Mouse (Mus musculus) limb, embryonic 13.5 days (tissue): ENCODE results near the gene Parpbp. TPM values are rescaled to one million over a fixed set of nuclear protein-coding genes. Genes with fewer than 3 reads are reported as not detected.

Experiments
- ATAC-seq: fragments of 200-750 bp; cut with Nextera tagmentation; 2 replicates; pipeline ENCODE4 v1.8.0; 2017; ENCODE audit warnings: low read depth, moderate number of reproducible peaks, moderate TSS enrichment; ENCODE audit not compliant: low FRiP score
- H3K27ac ChIP-seq: fragments of 300-500 bp; sonication (generic); 2 replicates; pipeline ENCODE4 v1.5.1; 2015; ENCODE audit warnings: inconsistent platforms, mild to moderate bottlenecking, moderate library complexity
- H3K27me3 ChIP-seq: fragments of 300-500 bp; sonication (generic); 2 replicates; pipeline ENCODE4 v1.6.1; 2015; ENCODE audit warnings: mild to moderate bottlenecking, inconsistent platforms
- H3K36me3 ChIP-seq: fragments of 300-500 bp; sonication (generic); 2 replicates; pipeline ENCODE4 v1.6.1; 2015; ENCODE audit warnings: inconsistent platforms, mild to moderate bottlenecking, moderate library complexity
- H3K4me1 ChIP-seq: fragments of 300-500 bp; sonication (generic); 2 replicates; pipeline ENCODE4 v1.6.1; 2015; ENCODE audit warnings: inconsistent platforms
- H3K4me2 ChIP-seq: fragments of 300-500 bp; sonication (generic); replicated peaks from 2 replicates; pipeline ENCODE4 v1.6.1; 2015; ENCODE audit warnings: inconsistent platforms, mild to moderate bottlenecking, moderate library complexity
- H3K4me3 ChIP-seq: fragments of 300-500 bp; sonication (generic); 2 replicates; pipeline ENCODE4 v1.5.1; 2015; ENCODE audit warnings: moderate library complexity, mild to moderate bottlenecking, inconsistent platforms
- H3K9ac ChIP-seq: fragments of 300-500 bp; sonication (generic); 2 replicates; pipeline ENCODE4 v1.6.1; 2015; ENCODE audit warnings: mild to moderate bottlenecking, inconsistent platforms
- H3K9me3 ChIP-seq: fragments of 300-500 bp; sonication (generic); 2 replicates; pipeline ENCODE4 v1.6.1; 2016; ENCODE audit warnings: inconsistent platforms
- WGBS: fragments of 180-500 bp; shearing (Covaris S2); methylation state at CpG from one replicate; pipeline ENCODE4 v1.1.7; 2015; 5-methylcytosine and 5-hydroxymethylcytosine counted together
- polyA plus RNA-seq: library from polyadenylated mRNA; unstranded; fragments of >200 nt; fragmentation: Nextera tagmentation; extraction: Ambion mirVana; gene quantifications from 2 replicates; pipeline ENCODE4 v1.2.1, GENCODE M21; 2015

The Parpbp gene
- 10.0 and 12.3 TPM in 2 replicates for polyA plus RNA-seq

GRCm38 (mm10) chr10:88146707-88147477 lies at the start of gene Parpbp, which contains the start of gene Nup37:
TSS of gene Parpbp (minus strand) at chr10:88146941.
TSS of gene Nup37 (plus strand) at chr10:88146992.
- Histone ChIP-seq H3K9me3 (no peaks in the 10 kb centered on the region), H3K27ac (no peak within 1 kb of the TSS), H3K27me3 (no peaks in the 10 kb centered on the region), H3K4me1 (peaks cover 25% of the 10 kb centered on the region), H3K9ac (peak within 1 kb of the TSS; percentile 85), H3K4me3 (peak within 1 kb of the TSS; percentile 81), H3K4me2 (peak within 1 kb of the TSS; percentile 85), H3K36me3 (peaks cover 20% of the 10 kb centered on the region)
- peak; percentile 94 for ATAC-seq
- under 1% methylated on average over 53 of the region's 53 CpGs for WGBS

- ATAC-seq: no peak
- H3K4me2 ChIP-seq: no peak overlapping the region
- H3K4me1 ChIP-seq: no peaks in the 10 kb centered on the region
- no peak overlapping the region for H3K4me3 ChIP-seq
- WGBS: 85% methylated on average over 7 of the region's 7 CpGs
- no peaks in the 10 kb centered on the region for H3K9me3 ChIP-seq
- no peak overlapping the region for H3K9ac ChIP-seq
- no peaks in the 10 kb centered on the region for H3K27me3 ChIP-seq
- H3K27ac ChIP-seq: no peak overlapping the region
- peaks cover 31% of the 10 kb centered on the region for H3K36me3 ChIP-seq
These were observed 20.8 kb upstream of the Parpbp start for GRCm38 (mm10) chr10:88167438-88168077.

- H3K9ac ChIP-seq: no peak overlapping the region
- no peak for ATAC-seq
- 89% methylated on average over 3 of the region's 3 CpGs for WGBS
These were observed 19.4 kb upstream of the Parpbp start for GRCm38 (mm10) chr10:88166158-88166557.

GRCm38 (mm10) chr10:88162676-88163075 lies 15.9 kb upstream of the Parpbp start:
- 91% methylated on average over 5 of the region's 5 CpGs for WGBS
- H3K4me3 ChIP-seq: no peak overlapping the region
- H3K9me3 ChIP-seq: no peaks in the 10 kb centered on the region
- H3K4me2 ChIP-seq: no peak overlapping the region
- H3K4me1 ChIP-seq: no peaks in the 10 kb centered on the region
- H3K27ac ChIP-seq: no peak overlapping the region
- H3K9ac ChIP-seq: no peak overlapping the region
- no peak for ATAC-seq
- H3K27me3 ChIP-seq: no peaks in the 10 kb centered on the region
- H3K36me3 ChIP-seq: peaks cover 50% of the 10 kb centered on the region

More at GRCm38 (mm10) chr10:88166158-88166557, 19.4 kb upstream of the Parpbp start:
- Histone ChIP-seq H3K4me3 (no peak overlapping the region), H3K4me1 (no peaks in the 10 kb centered on the region), H3K9me3 (no peaks in the 10 kb centered on the region), H3K4me2 (no peak overlapping the region), H3K27me3 (no peaks in the 10 kb centered on the region), H3K36me3 (peaks cover 34% of the 10 kb centered on the region), H3K27ac (no peak overlapping the region)

GRCm38 (mm10) chr10:88162096-88162495 lies 15.4 kb upstream of the Parpbp start:
- no peak overlapping the region for H3K4me3 ChIP-seq
- H3K27me3 ChIP-seq: no peaks in the 10 kb centered on the region
- no peak overlapping the region for H3K4me2 ChIP-seq
- H3K27ac ChIP-seq: no peak overlapping the region
- no peak overlapping the region for H3K9ac ChIP-seq
- WGBS: 96% methylated on average over 2 of the region's 2 CpGs
- peaks cover 50% of the 10 kb centered on the region for H3K36me3 ChIP-seq
- no peaks in the 10 kb centered on the region for H3K9me3 ChIP-seq
- H3K4me1 ChIP-seq: no peaks in the 10 kb centered on the region
- no peak for ATAC-seq

- no peaks in the 10 kb centered on the region for H3K27me3 ChIP-seq
- H3K36me3 ChIP-seq: peaks cover 45% of the 10 kb centered on the region
- no peaks in the 10 kb centered on the region for H3K9me3 ChIP-seq
- H3K4me1 ChIP-seq: peaks cover 6% of the 10 kb centered on the region
- H3K4me3 ChIP-seq: no peak overlapping the region
- WGBS: 88% methylated on average over 6 of the region's 6 CpGs
- no peak for ATAC-seq
- no peak overlapping the region for H3K9ac ChIP-seq
- H3K4me2 ChIP-seq: no peak overlapping the region
- H3K27ac ChIP-seq: no peak overlapping the region
These were observed 4.9 kb upstream of the Parpbp start for GRCm38 (mm10) chr10:88151658-88152057.

GRCm38 (mm10) chr10:88150381-88150780 lies 3.6 kb upstream of the Parpbp start:
- no peak overlapping the region for H3K9ac ChIP-seq
- H3K4me3 ChIP-seq: no peak overlapping the region
- H3K27ac ChIP-seq: no peak overlapping the region
- peaks cover 16% of the 10 kb centered on the region for H3K4me1 ChIP-seq
- no peaks in the 10 kb centered on the region for H3K9me3 ChIP-seq
- no peaks in the 10 kb centered on the region for H3K27me3 ChIP-seq
- H3K36me3 ChIP-seq: peaks cover 40% of the 10 kb centered on the region
- ATAC-seq: no peak
- H3K4me2 ChIP-seq: no peak overlapping the region
- WGBS: 89% methylated on average over 4 of the region's 4 CpGs

- H3K9ac ChIP-seq: peak overlapping the region; percentile 85
- H3K9me3 ChIP-seq: no peaks in the 10 kb centered on the region
- peak overlapping the region; percentile 85 for H3K4me2 ChIP-seq
- H3K4me1 ChIP-seq: peaks cover 25% of the 10 kb centered on the region
- peaks cover 20% of the 10 kb centered on the region for H3K36me3 ChIP-seq
- ATAC-seq: 0 out of 2 replicates have a peak, but pooled peaks have one; percentile 13
- H3K27me3 ChIP-seq: no peaks in the 10 kb centered on the region
- H3K27ac ChIP-seq: no peak overlapping the region
- peak overlapping the region; percentile 81 for H3K4me3 ChIP-seq
- 19% methylated on average over 7 of the region's 7 CpGs for WGBS
These were observed 554 bp downstream of the Parpbp start for GRCm38 (mm10) chr10:88146187-88146586.

- H3K36me3 ChIP-seq: peaks cover 23% of the 10 kb centered on the region
- ATAC-seq: no peak
- no peaks in the 10 kb centered on the region for H3K9me3 ChIP-seq
- H3K4me1 ChIP-seq: no peaks in the 10 kb centered on the region
- H3K27me3 ChIP-seq: no peaks in the 10 kb centered on the region
- H3K9ac ChIP-seq: no peak overlapping the region
- WGBS: 96% methylated on average over 16 of the region's 16 CpGs
- H3K4me2 ChIP-seq: no peak overlapping the region
- H3K4me3 ChIP-seq: no peak overlapping the region
- no peak overlapping the region for H3K27ac ChIP-seq
These were observed 11.1 kb downstream of the Parpbp start for GRCm38 (mm10) chr10:88135630-88136029.

GRCm38 (mm10) chr10:88119721-88120120 lies 27.0 kb downstream of the Parpbp start:
- H3K4me1 ChIP-seq: no peaks in the 10 kb centered on the region
- no peak for ATAC-seq
- H3K4me3 ChIP-seq: no peak overlapping the region
- H3K27ac ChIP-seq: no peak overlapping the region
- H3K36me3 ChIP-seq: peaks cover 16% of the 10 kb centered on the region; the same call in 1 of the 2 replicates
- no peak overlapping the region for H3K4me2 ChIP-seq
- H3K27me3 ChIP-seq: no peaks in the 10 kb centered on the region
- H3K9ac ChIP-seq: no peak overlapping the region
- H3K9me3 ChIP-seq: no peaks in the 10 kb centered on the region

- H3K27ac ChIP-seq: no peak overlapping the region
- H3K27me3 ChIP-seq: no peaks in the 10 kb centered on the region
- H3K36me3 ChIP-seq: peaks cover 7% of the 10 kb centered on the region
- no peaks in the 10 kb centered on the region for H3K4me1 ChIP-seq
- H3K9me3 ChIP-seq: no peaks in the 10 kb centered on the region
- no peak for ATAC-seq
- H3K4me3 ChIP-seq: no peak overlapping the region
- H3K9ac ChIP-seq: no peak overlapping the region
- H3K4me2 ChIP-seq: no peak overlapping the region
- WGBS: 94% methylated on average over 2 of the region's 2 CpGs
These were observed 33.5 kb downstream of the Parpbp start for GRCm38 (mm10) chr10:88113290-88113689.

- no peak overlapping the region for H3K9ac ChIP-seq
- H3K9me3 ChIP-seq: no peaks in the 10 kb centered on the region
- H3K4me1 ChIP-seq: no peaks in the 10 kb centered on the region
- H3K27me3 ChIP-seq: no peaks in the 10 kb centered on the region
- no peak overlapping the region for H3K4me2 ChIP-seq
- H3K27ac ChIP-seq: no peak overlapping the region
- no peak for ATAC-seq
- no peak overlapping the region for H3K4me3 ChIP-seq
- H3K36me3 ChIP-seq: peaks cover 3% of the 10 kb centered on the region; the same call in 1 of the 2 replicates
- 93% methylated on average over 2 of the region's 2 CpGs for WGBS
These were observed 40.6 kb downstream of the Parpbp start for GRCm38 (mm10) chr10:88106169-88106568.
